Mouse (Mus musculus) CH12.LX (cell line): ENCODE data around the gene B4galnt3.

Experiments
- CTCF ChIP-seq, 2 experiments: IDR thresholded peaks in 1 of 2; conservative IDR thresholded peaks in 1 of 2; 2 replicates each; pipeline ENCODE4 v1.5.1; 2011 to 2012; ENCODE audit warnings: low read depth in 2 of 2, low read length in 2 of 2, improper control_type of control experiment in 1 of 2, inconsistent platforms in 1 of 2, mild to moderate bottlenecking in 1 of 2, moderate library complexity in 1 of 2
- ZKSCAN1 ChIP-seq: IDR thresholded peaks from 2 replicates; pipeline ENCODE4 v1.6.1; 2012; ENCODE audit warnings: low read depth, inconsistent platforms, low read length, improper control_type of control experiment, borderline replicate concordance

GRCm38 (mm10) chr6:120320369-120320768 is 26.0 kb upstream of the B4galnt3 start:
- TF ChIP-seq CTCF (conservative IDR thresholded peaks at IDR 0.05 in 1 of 2, IDR thresholded peaks at IDR 0.05 in 1 of 2; ENCODE audit: low read depth in 2 of 2, low read length in 2 of 2) (no peak), ZKSCAN1 (no peak)
